Mouse (Mus musculus) E14TG2a.4 (cell line): ENCODE results near the gene Pla2g16.

Experiments used
- CTCF ChIP-seq: conservative IDR thresholded peaks from 2 replicates; pipeline ENCODE4 v1.5.1; 2014; ENCODE audit warnings: low read length
- NANOG ChIP-seq: IDR thresholded peaks from 2 replicates; pipeline ENCODE4 v1.6.1; 2014; ENCODE audit warnings: borderline replicate concordance, low read length, mixed read lengths
- POU5F1 ChIP-seq: IDR thresholded peaks from 2 replicates; pipeline ENCODE4 v1.6.1; 2014; ENCODE audit warnings: low read length, borderline replicate concordance

DNA sequence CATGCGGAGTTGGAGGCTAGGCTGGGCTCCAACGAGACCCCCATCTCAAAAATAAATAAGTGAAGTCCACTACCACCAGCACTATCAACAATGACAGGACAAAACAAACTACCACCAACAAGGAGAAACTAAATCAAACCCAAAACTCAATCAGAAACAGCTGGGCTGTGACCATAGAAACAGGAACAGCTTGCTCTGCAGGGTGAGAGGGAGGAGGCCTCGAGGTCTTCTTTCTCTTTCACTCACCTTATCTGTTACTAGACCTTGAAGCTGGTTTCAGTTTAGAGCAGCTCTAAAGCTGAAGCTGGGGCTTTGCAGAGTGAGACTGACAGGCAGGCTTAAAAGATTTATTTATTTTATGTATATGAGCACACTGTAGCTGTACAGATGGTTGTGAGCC is 4.2 kb downstream of the Pla2g16 start:
- no peak for TF ChIP-seq CTCF
- no peak for TF ChIP-seq NANOG
- no peak for TF ChIP-seq POU5F1
